Mouse (Mus musculus): Measurements from ENCODE around the gene Pygo2. TPM values are rescaled to one million over a fixed set of nuclear protein-coding genes. Genes with fewer than 3 reads are reported as not detected.

Pygo2 gene
- polyA plus RNA-seq, 1 experiment from 2014 or later, result 7.7 TPM

DNA sequence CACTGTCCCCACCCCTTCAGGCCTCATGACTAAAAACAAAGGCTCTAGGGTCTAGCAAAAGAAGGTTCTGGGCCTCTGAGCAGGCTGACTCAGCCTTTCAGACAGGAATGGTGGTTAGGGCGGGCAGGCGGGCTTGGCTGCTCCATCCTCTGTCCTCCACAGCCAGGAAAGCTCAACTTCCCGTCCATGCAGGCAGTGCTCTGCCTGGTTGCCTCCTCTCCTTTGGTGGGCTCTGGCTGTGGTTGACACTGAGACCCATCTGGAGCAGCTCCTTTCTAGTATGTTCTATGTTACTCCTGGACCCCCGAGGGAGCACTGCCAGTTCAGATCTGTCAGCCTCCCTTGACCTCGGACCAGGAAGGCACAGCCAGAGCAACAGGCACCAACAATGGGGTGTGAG lies 27.3 kb upstream of the Pygo2 start, which contains the start of gene Lenep:
TSS of gene Lenep (minus strand) at position 101 of the 400 bp plus-strand sequence.
- Histone ChIP-seq H3K27ac (no peak within 1 kb of the TSS), H3K79me2 (ENCODE audit: inconsistent target) (no peaks in the 10 kb centered on the region; the same call in 1 of the 2 replicates), H3K36me3 (ENCODE audit: inconsistent target) (peaks cover 59% of the 10 kb centered on the region), H3K4me3 (ENCODE audit: inconsistent target) (no peak within 1 kb of the TSS)
- WGBS (ENCODE audit: missing documents), result 85% methylated on average over 5 of the region's 5 CpGs

DNA sequence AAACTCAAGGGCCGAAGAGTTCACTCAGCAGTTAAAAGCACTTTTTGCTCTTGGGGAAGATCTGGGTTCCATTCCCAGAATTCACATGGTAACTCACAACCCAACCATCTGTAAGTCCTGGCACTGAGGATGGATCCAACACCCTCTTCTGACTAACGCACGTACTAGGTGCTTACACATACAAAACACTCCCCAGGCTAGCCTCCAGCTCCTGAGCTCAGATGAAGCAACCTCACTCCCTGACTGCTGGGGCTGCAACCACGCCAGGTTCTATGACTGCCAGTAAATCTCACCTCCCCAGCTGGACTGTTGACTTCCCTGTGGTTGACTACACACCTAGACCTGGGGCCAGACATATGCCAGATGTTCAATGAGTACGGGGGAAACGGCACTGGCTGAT lies 23.1 kb upstream of the Pygo2 start:
- Histone ChIP-seq H3K79me2 (ENCODE audit: inconsistent target) (peaks cover 10% of the 10 kb centered on the region; the same call in 1 of the 2 replicates), H3K36me3 (ENCODE audit: inconsistent target) (peaks cover 65% of the 10 kb centered on the region), H3K27ac (no peak overlapping the region), H3K4me3 (ENCODE audit: inconsistent target) (no peak overlapping the region)
- WGBS (ENCODE audit: missing documents), result 92% methylated on average over 6 of the region's 6 CpGs

DNA sequence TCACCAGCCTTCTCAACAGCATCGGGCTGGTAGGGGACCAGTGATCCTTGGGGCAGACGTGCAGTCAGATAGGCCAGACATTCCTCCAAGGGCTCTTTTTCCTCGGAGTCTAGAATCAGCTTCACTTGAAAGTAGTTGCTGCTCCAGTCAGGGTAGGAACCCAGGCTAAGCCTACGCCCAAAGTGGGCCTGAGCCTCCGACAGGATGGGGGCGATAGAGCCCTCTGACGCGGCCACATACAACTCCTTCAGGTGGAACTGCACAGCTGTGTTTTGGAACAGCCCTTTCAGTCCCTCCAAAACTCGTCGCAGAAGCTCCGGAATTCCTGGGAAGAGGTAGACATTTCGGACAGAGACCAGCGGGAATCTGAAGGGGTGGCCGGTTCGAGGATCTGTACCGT lies 21.6 kb upstream of the Pygo2 start:
- Histone ChIP-seq H3K27ac (no peak overlapping the region), H3K4me3 (ENCODE audit: inconsistent target) (no peak overlapping the region), H3K79me2 (ENCODE audit: inconsistent target) (peaks cover 10% of the 10 kb centered on the region; the same call in 1 of the 2 replicates), H3K36me3 (ENCODE audit: inconsistent target) (peaks cover 49% of the 10 kb centered on the region)
- WGBS (ENCODE audit: missing documents), result 93% methylated on average over 16 of the region's 16 CpGs

DNA sequence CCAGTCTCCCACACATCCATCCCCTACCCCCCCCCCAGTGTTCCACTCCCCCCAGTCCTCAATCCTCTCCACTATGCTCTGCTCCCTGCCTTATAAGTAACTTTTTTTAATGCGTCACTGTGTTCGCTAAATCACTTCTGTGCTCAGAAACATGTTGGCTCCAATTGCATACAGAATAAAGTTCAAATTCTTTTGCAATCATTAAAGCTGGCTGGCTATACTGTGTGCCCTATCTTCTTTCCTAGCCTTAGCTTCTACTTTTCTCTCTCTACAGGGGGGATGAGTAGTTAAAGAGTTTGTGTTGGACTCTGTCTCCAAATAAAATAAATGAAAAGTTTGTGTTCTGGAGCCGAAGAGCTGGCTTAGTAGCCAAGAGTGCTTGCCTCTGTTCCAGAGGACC lies 20.3 kb upstream of the Pygo2 start:
- H3K27ac ChIP-seq, result no peak overlapping the region
- H3K79me2 ChIP-seq (ENCODE audit: inconsistent target), result peaks cover 10% of the 10 kb centered on the region; the same call in 1 of the 2 replicates
- no peak overlapping the region for H3K4me3 ChIP-seq (ENCODE audit: inconsistent target)
- H3K36me3 ChIP-seq (ENCODE audit: inconsistent target), result peaks cover 37% of the 10 kb centered on the region
- WGBS (ENCODE audit: missing documents), result 100% methylated on average over 3 of the region's 3 CpGs

DNA sequence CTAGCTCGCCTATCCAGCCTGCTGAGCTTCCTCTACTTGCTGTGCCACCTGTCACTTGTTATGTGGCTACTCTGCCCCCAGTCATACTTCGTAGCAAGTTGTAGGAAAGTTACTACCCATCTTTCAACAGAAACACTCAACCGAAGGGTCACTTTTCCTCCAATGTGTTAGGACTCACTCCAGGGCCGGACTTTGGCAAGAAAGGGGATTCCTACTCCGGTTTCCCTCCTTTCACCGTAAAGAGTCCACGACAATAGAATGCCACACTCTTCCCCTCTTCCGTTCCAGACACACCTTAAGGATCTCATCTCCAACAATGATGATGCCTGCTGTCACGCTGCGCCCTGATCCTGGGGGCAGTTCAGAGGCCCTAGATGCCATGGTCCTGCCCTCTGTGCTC lies 19.1 kb upstream of the Pygo2 start:
- peaks cover 25% of the 10 kb centered on the region for H3K36me3 ChIP-seq (ENCODE audit: inconsistent target)
- H3K27ac ChIP-seq, result peak overlapping the region; percentile 60; the same call in 1 of the 2 replicates
- H3K4me3 ChIP-seq (ENCODE audit: inconsistent target), result peak overlapping the region; percentile 96
- whole genome bisulfite sequencing (ENCODE audit: missing documents), result 82% methylated on average over 10 of the region's 10 CpGs
- peaks cover 14% of the 10 kb centered on the region for H3K79me2 ChIP-seq (ENCODE audit: inconsistent target)

DNA sequence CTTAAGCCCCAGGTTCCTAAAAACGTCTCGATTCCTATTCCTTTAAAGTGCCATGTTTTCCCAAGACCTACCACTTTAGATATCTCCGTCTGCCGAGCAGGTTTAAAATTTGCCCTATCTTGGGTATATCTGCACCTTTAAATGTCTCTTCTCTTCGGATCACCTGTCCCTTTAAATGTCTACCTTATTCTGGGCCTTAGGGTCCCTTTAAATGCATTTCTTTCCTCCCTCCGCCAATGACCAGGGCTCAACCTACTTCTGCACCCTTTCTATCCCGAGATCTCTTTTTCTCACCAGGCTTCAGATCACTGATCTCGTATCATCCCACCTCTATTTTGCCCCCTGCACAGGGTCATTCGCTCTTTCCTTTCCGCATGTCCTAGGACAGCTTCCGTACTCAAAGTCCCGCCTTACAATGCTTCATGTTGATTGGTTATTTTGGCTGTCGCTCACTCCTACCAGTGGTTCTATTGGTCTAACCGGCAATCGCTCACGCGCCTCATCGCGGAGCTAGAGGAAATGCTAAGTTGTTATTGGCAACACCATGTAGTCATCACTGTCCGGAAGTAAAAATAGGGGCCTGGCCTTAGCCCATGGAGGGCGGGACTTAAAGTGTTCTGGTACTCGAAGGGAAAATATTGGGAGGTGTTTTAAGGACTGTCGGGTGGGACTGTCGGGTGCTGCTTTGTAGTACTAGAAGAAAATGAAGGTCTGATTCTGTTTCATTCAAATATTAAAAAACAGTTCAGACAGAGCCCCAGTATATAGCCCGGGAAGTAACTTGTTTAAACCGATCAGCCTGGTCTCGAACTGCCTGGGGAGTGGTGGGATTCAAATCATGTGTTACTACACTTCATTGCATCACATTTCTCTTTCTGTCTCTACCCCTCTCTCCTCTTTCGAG lies 18.3 kb upstream of the Pygo2 start, which contains the start of gene Flad1:
TSS of gene Flad1 (minus strand) at position 381 of the 904 bp plus-strand sequence.
- peaks cover 23% of the 10 kb centered on the region for H3K79me2 ChIP-seq (ENCODE audit: inconsistent target)
- peak within 1 kb of the TSS; percentile 96 for H3K4me3 ChIP-seq (ENCODE audit: inconsistent target)
- WGBS (ENCODE audit: missing documents), result 2% methylated on average over 28 of the region's 28 CpGs
- peak within 1 kb of the TSS; percentile 60 for H3K27ac ChIP-seq
- peaks cover 23% of the 10 kb centered on the region for H3K36me3 ChIP-seq (ENCODE audit: inconsistent target)

DNA sequence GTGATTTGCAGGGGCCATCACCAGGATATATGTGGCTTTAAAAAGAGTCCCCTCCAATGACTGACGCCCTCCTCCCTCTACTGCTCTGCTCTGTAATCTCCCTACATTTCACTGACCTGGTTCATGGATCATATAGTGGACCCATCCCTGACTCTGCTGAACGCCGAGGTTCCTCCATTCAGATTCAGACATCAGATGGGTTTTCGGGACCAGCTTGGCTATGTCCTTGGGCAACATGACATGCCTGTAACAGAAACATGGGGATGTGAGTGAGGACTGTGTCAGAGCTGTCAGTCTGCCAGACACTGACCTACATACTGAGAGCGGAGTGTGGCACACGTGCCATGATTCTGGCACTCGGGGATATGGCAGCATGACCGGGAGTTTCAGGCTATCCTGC lies 13.9 kb upstream of the Pygo2 start:
- Histone ChIP-seq H3K79me2 (ENCODE audit: inconsistent target) (peaks cover 53% of the 10 kb centered on the region), H3K27ac (no peak overlapping the region), H3K36me3 (ENCODE audit: inconsistent target) (no peaks in the 10 kb centered on the region), H3K4me3 (ENCODE audit: inconsistent target) (no peak overlapping the region)
- 95% methylated on average over 8 of the region's 8 CpGs for WGBS (ENCODE audit: missing documents)

DNA sequence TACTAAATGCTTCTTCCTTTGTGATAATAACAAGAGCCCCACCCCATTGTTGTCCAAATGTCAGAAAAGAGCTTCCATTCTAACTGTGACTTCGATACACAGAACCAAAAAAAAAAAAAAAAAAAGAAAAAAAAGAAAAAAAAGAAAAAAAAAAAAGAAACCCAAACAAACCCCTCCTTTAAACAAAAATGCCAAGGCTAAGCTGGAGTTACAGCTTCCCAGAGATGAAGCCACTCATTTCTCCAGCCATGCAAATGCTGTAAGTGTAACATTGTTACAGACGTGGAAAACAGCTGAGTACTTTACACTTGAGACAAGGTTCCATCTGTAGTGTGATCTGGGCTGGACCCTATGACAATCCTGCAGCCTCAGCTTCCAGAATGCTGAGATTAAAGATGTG lies 12.9 kb upstream of the Pygo2 start:
- no peaks in the 10 kb centered on the region for H3K36me3 ChIP-seq (ENCODE audit: inconsistent target)
- peak overlapping the region; percentile 96 for H3K27ac ChIP-seq
- WGBS (ENCODE audit: missing documents), result 34% methylated on average over 2 of the region's 2 CpGs
- H3K79me2 ChIP-seq (ENCODE audit: inconsistent target), result peaks cover 59% of the 10 kb centered on the region
- peak overlapping the region; percentile 93 for H3K4me3 ChIP-seq (ENCODE audit: inconsistent target)

DNA sequence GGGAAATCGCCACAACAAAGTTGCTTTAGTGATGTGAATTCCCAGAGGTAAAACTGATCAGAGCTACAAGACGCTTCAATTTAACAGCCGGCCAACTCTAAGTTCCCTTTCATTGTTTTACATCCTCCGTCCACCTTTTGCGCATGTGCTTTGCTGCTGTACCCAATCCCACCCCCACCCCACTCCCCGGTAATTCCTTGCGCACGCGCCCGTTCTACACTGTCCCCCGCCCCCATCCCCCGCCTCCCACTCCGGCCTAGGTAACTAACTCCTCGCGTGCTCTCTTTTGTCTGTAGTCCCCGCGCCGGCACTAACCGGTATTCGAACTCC lies 12.2 kb upstream of the Pygo2 start:
- Histone ChIP-seq H3K27ac (peak overlapping the region; percentile 96), H3K4me3 (ENCODE audit: inconsistent target) (peak overlapping the region; percentile 93), H3K79me2 (ENCODE audit: inconsistent target) (peaks cover 60% of the 10 kb centered on the region), H3K36me3 (ENCODE audit: inconsistent target) (no peaks in the 10 kb centered on the region)
- under 1% methylated on average over 20 of the region's 20 CpGs for WGBS (ENCODE audit: missing documents)

DNA sequence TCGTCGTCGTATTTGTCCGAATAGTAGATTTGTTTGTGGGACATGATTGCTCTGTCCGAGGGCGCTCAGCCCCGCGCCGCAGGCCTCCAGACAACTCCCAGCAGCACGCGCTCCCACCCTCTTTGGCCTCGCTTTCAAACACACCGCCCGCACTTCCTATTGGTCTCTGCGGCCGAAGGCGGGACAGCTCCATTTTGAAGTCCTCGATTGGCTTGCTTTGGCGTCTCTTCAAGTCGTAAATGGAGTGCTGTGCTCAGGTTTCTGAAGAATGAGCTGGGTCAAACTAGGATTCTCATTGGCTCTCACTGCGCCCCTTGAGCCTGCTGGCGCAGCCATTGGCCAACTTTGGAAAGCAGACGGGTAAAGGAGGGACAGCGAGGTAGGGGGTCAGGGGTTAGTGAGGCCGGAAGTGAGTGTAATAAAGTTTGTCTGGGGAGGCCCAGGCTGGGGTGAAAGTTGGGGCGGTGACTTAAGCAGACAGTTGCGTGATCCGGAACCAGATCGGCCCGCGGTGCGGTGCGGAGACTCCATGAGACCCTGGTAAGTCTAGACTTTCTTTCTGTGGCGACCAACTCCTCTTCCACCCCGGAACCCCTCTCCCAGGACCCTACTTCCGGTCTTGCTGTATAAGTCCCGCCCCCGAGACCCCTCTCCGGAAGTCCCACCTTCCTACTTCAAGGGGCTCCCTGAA lies 11.7 kb upstream of the Pygo2 start, which contains the start of the genes Cks1b and Shc1:
TSS of gene Cks1b (minus strand) at position 214 of the 691 bp plus-strand sequence.
TSS of gene Shc1 (plus strand) at position 274 of the 691 bp plus-strand sequence.
- Histone ChIP-seq H3K27ac (peak within 1 kb of the TSS; percentile 96), H3K36me3 (ENCODE audit: inconsistent target) (no peaks in the 10 kb centered on the region; the same call in 1 of the 2 replicates), H3K4me3 (ENCODE audit: inconsistent target) (peak within 1 kb of the TSS; percentile 93), H3K79me2 (ENCODE audit: inconsistent target) (peaks cover 63% of the 10 kb centered on the region)
- 0% methylated on average over 34 of the region's 39 CpGs for WGBS (ENCODE audit: missing documents)

DNA sequence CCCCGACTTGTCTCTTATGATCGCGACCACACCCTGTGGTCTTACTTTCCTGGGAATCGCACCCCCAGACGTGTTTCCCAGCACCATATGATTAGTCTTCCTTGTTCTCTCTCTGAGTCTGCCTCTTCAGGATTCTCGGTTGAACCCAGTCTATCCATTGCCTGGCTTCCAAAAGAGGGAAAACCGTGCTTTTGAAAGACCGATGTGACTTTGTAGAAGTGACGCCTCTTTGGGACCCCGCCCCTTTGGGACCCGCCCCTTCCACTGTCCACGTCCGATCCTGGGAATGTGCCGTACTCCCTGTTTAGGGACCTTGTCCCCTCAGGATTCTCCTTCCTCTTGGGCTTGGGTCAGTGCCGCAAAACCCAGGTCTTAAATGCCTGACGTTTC lies 11.2 kb upstream of the Pygo2 start:
- 1% methylated on average over 16 of the region's 16 CpGs for WGBS (ENCODE audit: missing documents)
- H3K27ac ChIP-seq, result peak overlapping the region; percentile 96

DNA sequence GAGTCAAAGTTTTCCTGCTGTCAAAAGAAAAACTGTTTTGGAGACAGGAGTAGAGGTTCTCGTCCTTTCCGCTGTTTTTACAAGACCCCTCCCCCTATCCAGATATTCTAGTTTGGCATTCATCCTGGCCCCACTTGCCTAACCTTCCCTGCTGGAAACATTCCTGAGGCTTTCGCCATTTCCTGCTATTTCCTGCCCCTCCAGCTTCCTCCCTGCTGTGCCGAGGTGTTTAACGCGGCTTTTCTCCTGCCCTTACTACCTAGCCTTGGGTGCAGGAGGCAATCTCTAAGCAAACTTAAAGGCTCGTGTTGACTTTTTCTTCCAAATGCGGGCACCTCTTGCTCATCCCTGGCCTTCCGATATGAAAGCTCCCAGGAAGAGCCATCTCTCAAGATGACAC lies 10.4 kb upstream of the Pygo2 start:
- peak overlapping the region; percentile 93 for H3K4me3 ChIP-seq (ENCODE audit: inconsistent target)
- WGBS (ENCODE audit: missing documents), result 10% methylated on average over 9 of the region's 9 CpGs
- peaks cover 12% of the 10 kb centered on the region for H3K36me3 ChIP-seq (ENCODE audit: inconsistent target)
- peak overlapping the region; percentile 96 for H3K27ac ChIP-seq
- H3K79me2 ChIP-seq (ENCODE audit: inconsistent target), result peaks cover 75% of the 10 kb centered on the region

More for the DNA sequence above, 11.2 kb upstream of the Pygo2 start:
- peaks cover 5% of the 10 kb centered on the region; the same call in 1 of the 2 replicates for H3K36me3 ChIP-seq (ENCODE audit: inconsistent target)
- H3K79me2 ChIP-seq (ENCODE audit: inconsistent target), result peaks cover 68% of the 10 kb centered on the region
- peak overlapping the region; percentile 93 for H3K4me3 ChIP-seq (ENCODE audit: inconsistent target)

DNA sequence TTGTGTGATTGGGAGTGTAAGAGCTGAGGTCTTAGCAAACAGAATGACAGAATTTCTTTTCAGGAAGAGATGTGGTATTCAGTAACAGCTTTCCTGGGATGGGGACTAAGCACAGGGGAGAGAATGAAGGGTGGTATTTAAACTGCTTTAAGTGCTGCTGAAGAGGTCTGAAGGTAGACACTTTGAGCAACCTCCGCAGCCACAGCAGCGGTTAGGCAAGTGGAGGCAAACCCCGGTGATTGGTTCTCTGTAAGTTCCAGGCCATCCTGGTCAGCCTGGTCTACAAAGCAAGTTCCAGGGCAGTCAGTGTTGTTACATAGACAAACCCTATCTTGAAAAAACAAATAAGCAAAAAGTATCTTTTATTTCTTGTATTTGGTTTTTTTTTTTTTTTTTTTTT lies 10.0 kb upstream of the Pygo2 start:
- H3K4me3 ChIP-seq (ENCODE audit: inconsistent target), result peak overlapping the region; percentile 93
- 46% methylated on average over 3 of the region's 3 CpGs for WGBS (ENCODE audit: missing documents)
- peaks cover 16% of the 10 kb centered on the region for H3K36me3 ChIP-seq (ENCODE audit: inconsistent target)
- H3K27ac ChIP-seq, result peak overlapping the region; percentile 96
- peaks cover 79% of the 10 kb centered on the region for H3K79me2 ChIP-seq (ENCODE audit: inconsistent target)

DNA sequence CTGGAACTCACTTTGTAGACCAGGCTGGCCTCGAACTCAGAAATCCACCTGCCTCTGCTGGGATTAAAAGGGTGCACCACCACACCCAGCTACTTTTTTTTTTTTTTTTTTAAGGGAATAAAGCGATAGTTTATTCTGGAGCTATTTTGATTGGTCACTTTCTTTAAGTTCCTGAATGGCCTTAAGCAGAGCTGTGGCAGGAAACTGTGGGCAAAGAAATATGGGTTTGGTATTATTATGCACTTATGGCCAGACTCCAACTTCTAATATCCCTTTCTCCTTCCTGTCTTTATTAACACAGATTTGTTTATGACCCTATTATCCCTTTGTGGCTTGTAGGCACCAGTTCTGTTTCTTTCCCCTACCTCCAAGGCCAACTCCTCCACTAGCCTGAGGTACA lies 9.6 kb upstream of the Pygo2 start:
- no peak overlapping the region for H3K4me3 ChIP-seq (ENCODE audit: inconsistent target)
- 17% methylated on average over 1 of the region's 2 CpGs for WGBS (ENCODE audit: missing documents)
- peaks cover 19% of the 10 kb centered on the region for H3K36me3 ChIP-seq (ENCODE audit: inconsistent target)
- H3K27ac ChIP-seq, result peak overlapping the region; percentile 33
- peaks cover 81% of the 10 kb centered on the region for H3K79me2 ChIP-seq (ENCODE audit: inconsistent target)

All from macrophage (primary cell).